Mouse (Mus musculus): Measurements from ENCODE around the gene Rsph9. TPM values are rescaled to one million over a fixed set of nuclear protein-coding genes. Genes with fewer than 3 reads are reported as not detected.
A peak's percentile ranks its signal among the peaks of the same experiment; 100 is the strongest.

The Rsph9 gene
- polyA plus RNA-seq, 1 experiment from 2014 or later: 6.8 TPM

GRCm38 (mm10) chr17:46080388-46080787 is 63.6 kb downstream of the Rsph9 start:
- H3K9ac ChIP-seq (ENCODE audit: low read length): no peak overlapping the region
- H3K4me3 ChIP-seq (ENCODE audit: control insufficient read depth in 1 of 2, insufficient read depth in 1 of 2, low read depth in 1 of 2, low read length in 2 of 2): no peak overlapping the region
- no peak overlapping the region for H3K27ac ChIP-seq (replicated peaks in 1 of 2; ENCODE audit: control insufficient read depth in 1 of 2, insufficient read depth in 1 of 2, low read depth in 2 of 2, low read length in 2 of 2)
- H3K27me3 ChIP-seq (ENCODE audit: control insufficient read depth, insufficient read depth, low read length): no peaks in the 10 kb centered on the region
- no peaks in the 10 kb centered on the region for H3K36me3 ChIP-seq (ENCODE audit: control insufficient read depth, insufficient read depth, low read length)
- WGBS: 57% methylated on average over 7 of the region's 7 CpGs
- no peak for ATAC-seq (ENCODE audit: insufficient number of reproducible peaks, insufficient read depth, low FRiP score, low read depth)
- no peaks in the 10 kb centered on the region for H3K9me3 ChIP-seq (ENCODE audit: control insufficient read depth, low read length)
- peaks cover 24% of the 10 kb centered on the region in 2 experiments for H3K4me1 ChIP-seq (ENCODE audit: control insufficient read depth in 2 of 2, insufficient read depth in 2 of 2, low read length in 2 of 2)
- H3K4me2 ChIP-seq (ENCODE audit: low read length): no peak overlapping the region

GRCm38 (mm10) chr17:46079037-46079436 is 65.0 kb downstream of the Rsph9 start:
- peaks cover 17 to 22% of the 10 kb centered on the region in 2 experiments for H3K4me1 ChIP-seq (ENCODE audit: control insufficient read depth in 2 of 2, insufficient read depth in 2 of 2, low read length in 2 of 2)
- no peaks in the 10 kb centered on the region for H3K36me3 ChIP-seq (ENCODE audit: control insufficient read depth, insufficient read depth, low read length)
- H3K27me3 ChIP-seq (ENCODE audit: control insufficient read depth, insufficient read depth, low read length): no peaks in the 10 kb centered on the region
- H3K27ac ChIP-seq (replicated peaks in 1 of 2; ENCODE audit: control insufficient read depth in 1 of 2, insufficient read depth in 1 of 2, low read depth in 2 of 2, low read length in 2 of 2): no peak overlapping the region
- H3K4me3 ChIP-seq (ENCODE audit: control insufficient read depth in 1 of 2, insufficient read depth in 1 of 2, low read depth in 1 of 2, low read length in 2 of 2): no peak overlapping the region
- ATAC-seq (ENCODE audit: insufficient number of reproducible peaks, insufficient read depth, low FRiP score, low read depth): no peak
- no peak overlapping the region for H3K9ac ChIP-seq (ENCODE audit: low read length)
- H3K4me2 ChIP-seq (ENCODE audit: low read length): no peak overlapping the region
- 67% methylated on average over 2 of the region's 2 CpGs for WGBS
- no peaks in the 10 kb centered on the region for H3K9me3 ChIP-seq (ENCODE audit: control insufficient read depth, low read length)

GRCm38 (mm10) chr17:46077921-46078534 is 66.0 kb downstream of the Rsph9 start:
- H3K4me2 ChIP-seq (ENCODE audit: low read length): no peak overlapping the region
- H3K27ac ChIP-seq (replicated peaks in 1 of 2; ENCODE audit: control insufficient read depth in 1 of 2, insufficient read depth in 1 of 2, low read depth in 2 of 2, low read length in 2 of 2): no peak overlapping the region
- 86% methylated on average over 12 of the region's 12 CpGs for WGBS
- no peaks in the 10 kb centered on the region for H3K27me3 ChIP-seq (ENCODE audit: control insufficient read depth, insufficient read depth, low read length)
- H3K4me1 ChIP-seq (ENCODE audit: control insufficient read depth in 2 of 2, insufficient read depth in 2 of 2, low read length in 2 of 2): peaks cover 19% of the 10 kb centered on the region in 2 experiments
- H3K9ac ChIP-seq (ENCODE audit: low read length): no peak overlapping the region
- H3K36me3 ChIP-seq (ENCODE audit: control insufficient read depth, insufficient read depth, low read length): no peaks in the 10 kb centered on the region
- no peak for ATAC-seq (ENCODE audit: insufficient number of reproducible peaks, insufficient read depth, low FRiP score, low read depth)
- H3K9me3 ChIP-seq (ENCODE audit: control insufficient read depth, low read length): no peaks in the 10 kb centered on the region
- H3K4me3 ChIP-seq (ENCODE audit: control insufficient read depth in 1 of 2, insufficient read depth in 1 of 2, low read depth in 1 of 2, low read length in 2 of 2): no peak overlapping the region

- WGBS: 67% methylated on average over 1 of the region's 1 CpGs
- ATAC-seq (ENCODE audit: insufficient number of reproducible peaks, insufficient read depth, low FRiP score, low read depth): no peak
- no peaks in the 10 kb centered on the region for H3K36me3 ChIP-seq (ENCODE audit: control insufficient read depth, insufficient read depth, low read length)
Measured at GRCm38 (mm10) chr17:46076260-46076551, 67.8 kb downstream of the Rsph9 start.

GRCm38 (mm10) chr17:46075551-46076259 is 68.3 kb downstream of the Rsph9 start:
- H3K36me3 ChIP-seq (ENCODE audit: control insufficient read depth, insufficient read depth, low read length): no peaks in the 10 kb centered on the region
- no peak for ATAC-seq (ENCODE audit: insufficient number of reproducible peaks, insufficient read depth, low FRiP score, low read depth)
- no peak overlapping the region for H3K4me3 ChIP-seq (ENCODE audit: control insufficient read depth in 1 of 2, insufficient read depth in 1 of 2, low read depth in 1 of 2, low read length in 2 of 2)
- no peaks in the 10 kb centered on the region for H3K9me3 ChIP-seq (ENCODE audit: control insufficient read depth, low read length)
- H3K9ac ChIP-seq (ENCODE audit: low read length): no peak overlapping the region
- no peak overlapping the region for H3K27ac ChIP-seq (replicated peaks in 1 of 2; ENCODE audit: control insufficient read depth in 1 of 2, insufficient read depth in 1 of 2, low read depth in 2 of 2, low read length in 2 of 2)
- WGBS: 68% methylated on average over 5 of the region's 5 CpGs
- no peaks in the 10 kb centered on the region for H3K27me3 ChIP-seq (ENCODE audit: control insufficient read depth, insufficient read depth, low read length)
- peaks cover 8 to 9% of the 10 kb centered on the region in 2 experiments for H3K4me1 ChIP-seq (ENCODE audit: control insufficient read depth in 2 of 2, insufficient read depth in 2 of 2, low read length in 2 of 2)
- H3K4me2 ChIP-seq (ENCODE audit: low read length): no peak overlapping the region

More at GRCm38 (mm10) chr17:46076260-46076551, 67.8 kb downstream of the Rsph9 start:
- no peak overlapping the region for H3K4me2 ChIP-seq (ENCODE audit: low read length)
- H3K4me3 ChIP-seq (ENCODE audit: control insufficient read depth in 1 of 2, insufficient read depth in 1 of 2, low read depth in 1 of 2, low read length in 2 of 2): no peak overlapping the region
- no peaks in the 10 kb centered on the region for H3K27me3 ChIP-seq (ENCODE audit: control insufficient read depth, insufficient read depth, low read length)
- H3K9ac ChIP-seq (ENCODE audit: low read length): no peak overlapping the region
- no peaks in the 10 kb centered on the region for H3K9me3 ChIP-seq (ENCODE audit: control insufficient read depth, low read length)
- peaks cover 12 to 13% of the 10 kb centered on the region in 2 experiments for H3K4me1 ChIP-seq (ENCODE audit: control insufficient read depth in 2 of 2, insufficient read depth in 2 of 2, low read length in 2 of 2)
- H3K27ac ChIP-seq (replicated peaks in 1 of 2; ENCODE audit: control insufficient read depth in 1 of 2, insufficient read depth in 1 of 2, low read depth in 2 of 2, low read length in 2 of 2): no peak overlapping the region

GRCm38 (mm10) chr17:46075116-46075485 is 68.9 kb downstream of the Rsph9 start:
- WGBS: 44% methylated on average over 3 of the region's 3 CpGs

GRCm38 (mm10) chr17:46074398-46075115 is 69.5 kb downstream of the Rsph9 start:
- H3K9me3 ChIP-seq (ENCODE audit: control insufficient read depth, low read length): no peaks in the 10 kb centered on the region
- H3K27me3 ChIP-seq (ENCODE audit: control insufficient read depth, insufficient read depth, low read length): no peaks in the 10 kb centered on the region
- no peak for ATAC-seq (ENCODE audit: insufficient number of reproducible peaks, insufficient read depth, low FRiP score, low read depth)
- WGBS: 59% methylated on average over 7 of the region's 7 CpGs
- H3K9ac ChIP-seq (ENCODE audit: low read length): 0 out of 2 replicates have a peak overlapping the region, but pooled peaks have one; percentile 6
- peak overlapping the region; percentile 53 for H3K4me2 ChIP-seq (ENCODE audit: low read length)
- H3K4me1 ChIP-seq (ENCODE audit: control insufficient read depth in 2 of 2, insufficient read depth in 2 of 2, low read length in 2 of 2): peaks cover 8 to 9% of the 10 kb centered on the region in 2 experiments
- H3K4me3 ChIP-seq (ENCODE audit: control insufficient read depth in 1 of 2, insufficient read depth in 1 of 2, low read depth in 1 of 2, low read length in 2 of 2): no peak overlapping the region
- no peaks in the 10 kb centered on the region for H3K36me3 ChIP-seq (ENCODE audit: control insufficient read depth, insufficient read depth, low read length)
- no peak overlapping the region for H3K27ac ChIP-seq (replicated peaks in 1 of 2; ENCODE audit: control insufficient read depth in 1 of 2, insufficient read depth in 1 of 2, low read depth in 2 of 2, low read length in 2 of 2)

More at GRCm38 (mm10) chr17:46075116-46075485, 68.9 kb downstream of the Rsph9 start:
- no peaks in the 10 kb centered on the region for H3K9me3 ChIP-seq (ENCODE audit: control insufficient read depth, low read length)
- no peak overlapping the region for H3K9ac ChIP-seq (ENCODE audit: low read length)
- H3K27me3 ChIP-seq (ENCODE audit: control insufficient read depth, insufficient read depth, low read length): no peaks in the 10 kb centered on the region
- H3K4me1 ChIP-seq (ENCODE audit: control insufficient read depth in 2 of 2, insufficient read depth in 2 of 2, low read length in 2 of 2): peaks cover 8 to 9% of the 10 kb centered on the region in 2 experiments
- no peaks in the 10 kb centered on the region for H3K36me3 ChIP-seq (ENCODE audit: control insufficient read depth, insufficient read depth, low read length)
- no peak overlapping the region for H3K4me2 ChIP-seq (ENCODE audit: low read length)
- no peak for ATAC-seq (ENCODE audit: insufficient number of reproducible peaks, insufficient read depth, low FRiP score, low read depth)
- no peak overlapping the region for H3K27ac ChIP-seq (replicated peaks in 1 of 2; ENCODE audit: control insufficient read depth in 1 of 2, insufficient read depth in 1 of 2, low read depth in 2 of 2, low read length in 2 of 2)
- no peak overlapping the region for H3K4me3 ChIP-seq (ENCODE audit: control insufficient read depth in 1 of 2, insufficient read depth in 1 of 2, low read depth in 1 of 2, low read length in 2 of 2)
